Mouse (Mus musculus) bone marrow macrophage, adult 2 months (primary cell): ENCODE data around the gene Pfkfb3.

Experiments used
- CTCF ChIP-seq: IDR thresholded peaks from 2 replicates; pipeline ENCODE4 v1.5.1; 2012; ENCODE audit warnings: low read depth, mild to moderate bottlenecking, low read length, moderate library complexity
- POLR2A ChIP-seq: IDR thresholded peaks from 2 replicates; pipeline ENCODE4 v1.6.1; 2012; ENCODE audit warnings: mild to moderate bottlenecking, low read depth, low read length, borderline replicate concordance

DNA sequence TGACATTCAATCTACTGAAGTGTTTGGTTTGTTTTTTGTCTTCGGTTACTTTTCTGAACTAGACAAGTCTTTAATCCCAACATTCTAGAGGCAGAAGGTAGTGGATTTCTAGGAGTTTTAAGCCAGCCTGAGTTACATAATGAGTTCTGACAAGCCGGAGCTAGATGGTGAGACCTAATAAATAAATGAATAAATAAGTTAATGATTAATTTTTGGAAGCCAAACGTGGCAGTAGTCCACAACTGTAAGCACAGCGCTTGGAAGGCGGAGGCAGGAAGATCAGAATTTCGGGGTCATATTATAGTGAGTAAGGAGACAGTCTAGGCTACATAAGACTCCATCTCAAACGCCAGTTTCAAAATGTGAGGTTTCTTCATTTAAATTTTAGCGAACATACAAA is 17.9 kb downstream of the Pfkfb3 start:
- TF ChIP-seq CTCF = no peak
- TF ChIP-seq POLR2A = no peak
